Mouse (Mus musculus) midbrain, embryonic 11.5 days (tissue): Measurements from ENCODE around the gene Gm16223. TPM values are rescaled to one million over a fixed set of nuclear protein-coding genes. Genes with fewer than 3 reads are reported as not detected.

Source experiments
- polyA plus RNA-seq: library from polyadenylated mRNA; unstranded; fragments of >200 nt; fragmentation: Nextera tagmentation; extraction: Ambion mirVana; gene quantifications from 2 replicates; pipeline ENCODE4 v1.2.1, GENCODE M21; 2014

The Gm16223 gene
- polyA plus RNA-seq, 1 experiment from 2014 or later, result not detected

Other genes starting within 250 kb of the Gm16223 start
- gene Bod1l, start 223.6 kb upstream of the Gm16223 start, polyA plus RNA-seq, result 24.5 and 24.6 TPM in 2 replicates